Mouse (Mus musculus) layer of hippocampus, adult 11-12 months (tissue): ENCODE measurements around the gene Padi1.

Experiments used
- DNase-seq: peaks from one replicate; pipeline ENCODE4 v3.0.0; 2022; ENCODE audit warnings: low spot score

Gene Padi1

GRCm38 (mm10) chr4:140862036-140862650 is 16.6 kb upstream of the Padi1 start:
- DNase-seq: no peak

GRCm38 (mm10) chr4:140860767-140861147 is 15.2 kb upstream of the Padi1 start:
- DNase-seq: no peak

- no peak for DNase-seq
Observed at GRCm38 (mm10) chr4:140860125-140860766, 14.7 kb upstream of the Padi1 start.

GRCm38 (mm10) chr4:140859291-140859690 is 13.7 kb upstream of the Padi1 start:
- DNase-seq: no peak

GRCm38 (mm10) chr4:140857813-140858212 is 12.2 kb upstream of the Padi1 start:
- no peak for DNase-seq

GRCm38 (mm10) chr4:140857041-140857440 is 11.5 kb upstream of the Padi1 start:
- no peak for DNase-seq

GRCm38 (mm10) chr4:140855151-140855550 is 9.6 kb upstream of the Padi1 start:
- DNase-seq: no peak

- DNase-seq: no peak
Observed at GRCm38 (mm10) chr4:140854455-140854864, 8.9 kb upstream of the Padi1 start.

GRCm38 (mm10) chr4:140853626-140854025 is 8.0 kb upstream of the Padi1 start:
- DNase-seq: no peak

GRCm38 (mm10) chr4:140849310-140849709 is 3.7 kb upstream of the Padi1 start:
- no peak for DNase-seq

GRCm38 (mm10) chr4:140844991-140845390 is 587 bp downstream of the Padi1 start:
- no peak for DNase-seq

- DNase-seq: no peak
Observed at GRCm38 (mm10) chr4:140843670-140844280, 1.8 kb downstream of the Padi1 start.

GRCm38 (mm10) chr4:140842909-140843308 is 2.7 kb downstream of the Padi1 start:
- no peak for DNase-seq

- no peak for DNase-seq
Observed at GRCm38 (mm10) chr4:140837879-140838278, 7.7 kb downstream of the Padi1 start.

- DNase-seq: no peak
Observed at GRCm38 (mm10) chr4:140836208-140836866, 9.2 kb downstream of the Padi1 start.

GRCm38 (mm10) chr4:140835682-140836081 is 9.9 kb downstream of the Padi1 start:
- no peak for DNase-seq

- DNase-seq: no peak
Observed at GRCm38 (mm10) chr4:140834327-140834934, 11.1 kb downstream of the Padi1 start.

- no peak for DNase-seq
Observed at GRCm38 (mm10) chr4:140832821-140833220, 12.8 kb downstream of the Padi1 start.

GRCm38 (mm10) chr4:140831808-140832207 is 13.8 kb downstream of the Padi1 start:
- DNase-seq: no peak

- no peak for DNase-seq
Observed at GRCm38 (mm10) chr4:140827237-140827636, 18.3 kb downstream of the Padi1 start.

- DNase-seq: no peak
Observed at GRCm38 (mm10) chr4:140825942-140826341, 19.6 kb downstream of the Padi1 start.

- peak; percentile 70 for DNase-seq
Observed at GRCm38 (mm10) chr4:140821988-140822387, 23.6 kb downstream of the Padi1 start.

GRCm38 (mm10) chr4:140817413-140817812 is 28.2 kb downstream of the Padi1 start:
- DNase-seq: no peak
